Mouse (Mus musculus) brain, embryonic 14.5 days (tissue): Measurements from ENCODE around the gene Mcm5.
A peak's percentile ranks its signal among the peaks of the same experiment; 100 is the strongest.

Experiments
- CTCF ChIP-seq: fragments of 200-500 bp; IDR thresholded peaks from 2 replicates; pipeline ENCODE4 v1.5.1; 2012; ENCODE audit warnings: inconsistent platforms, mild to moderate bottlenecking, moderate library complexity, borderline replicate concordance; ENCODE audit not compliant: insufficient read depth, insufficient read length; ENCODE audit errors: extremely low read depth
- POLR2A ChIP-seq: fragments of 200-500 bp; IDR thresholded peaks from 2 replicates; pipeline ENCODE4 v1.6.1; 2012; ENCODE audit warnings: mild to moderate bottlenecking, inconsistent platforms, borderline replicate concordance; ENCODE audit not compliant: poor library complexity, insufficient read depth, insufficient read length, severe bottlenecking; ENCODE audit errors: extremely low read depth

- TF ChIP-seq CTCF (peak; percentile 95), POLR2A (no peak)
Measured at GRCm38 (mm10) chr8:75108527-75109235, 688 bp upstream of the Mcm5 start.
